Mouse (Mus musculus): ENCODE data around the gene Secisbp2l.

Secisbp2l gene

DNA sequence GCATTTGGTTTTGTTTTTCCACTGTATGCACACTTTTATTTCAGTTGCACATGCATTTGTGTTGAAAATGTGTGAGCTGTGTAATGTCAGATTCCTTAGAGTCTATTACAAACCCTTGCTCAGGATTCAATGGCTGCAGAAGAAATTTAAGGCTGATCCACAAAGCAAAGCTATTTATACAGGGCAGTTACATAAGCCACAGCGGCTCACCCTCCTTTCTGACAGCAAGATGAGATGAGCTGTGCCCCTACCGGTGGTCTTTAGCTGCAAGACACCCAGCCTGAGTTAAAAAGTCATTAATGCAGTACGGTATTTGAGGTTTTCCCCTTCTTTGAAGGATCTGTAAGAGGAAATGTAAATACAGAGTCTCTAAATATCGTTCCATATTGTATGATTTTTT, 1.2 kb upstream of the Secisbp2l start:
- no peak for DNase-seq (ENCODE audit: low spot score)

DNA sequence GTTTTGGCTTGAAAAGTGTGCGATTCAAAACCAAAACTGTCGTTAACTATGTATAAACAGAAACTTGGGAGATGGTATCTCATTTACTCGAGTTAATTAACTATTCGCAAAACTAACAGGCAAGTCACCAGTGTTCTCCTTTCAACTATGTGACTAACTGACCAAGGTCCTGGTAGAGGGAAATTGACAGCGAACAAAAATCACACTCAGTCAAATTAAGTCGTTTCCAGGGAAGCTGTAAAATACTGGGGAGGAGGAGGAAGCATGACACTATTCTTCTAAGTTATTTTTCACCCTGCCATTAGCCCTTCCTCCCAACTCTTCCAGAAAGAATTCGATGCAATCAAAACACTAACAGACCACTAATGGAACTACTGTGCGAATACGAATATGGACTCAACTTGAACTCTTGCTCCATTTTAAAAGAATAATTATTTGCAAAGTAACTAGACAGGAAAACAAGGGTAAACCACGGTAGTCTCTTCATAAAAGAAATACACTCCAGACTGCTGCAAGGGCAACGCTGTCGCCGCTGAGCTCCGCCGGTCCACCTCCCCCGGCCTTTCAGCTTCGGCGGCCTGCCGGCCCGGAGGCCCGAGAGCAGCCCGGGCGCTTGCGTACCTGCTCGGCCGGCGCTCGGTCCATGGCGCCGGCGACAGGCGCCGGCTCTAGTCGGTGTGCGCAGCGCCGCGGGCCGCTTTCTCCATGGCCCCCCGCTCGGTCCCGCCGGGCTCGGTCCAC, 522 bp downstream of the Secisbp2l start:
- peak; percentile 48 for DNase-seq (ENCODE audit: low spot score)

DNA sequence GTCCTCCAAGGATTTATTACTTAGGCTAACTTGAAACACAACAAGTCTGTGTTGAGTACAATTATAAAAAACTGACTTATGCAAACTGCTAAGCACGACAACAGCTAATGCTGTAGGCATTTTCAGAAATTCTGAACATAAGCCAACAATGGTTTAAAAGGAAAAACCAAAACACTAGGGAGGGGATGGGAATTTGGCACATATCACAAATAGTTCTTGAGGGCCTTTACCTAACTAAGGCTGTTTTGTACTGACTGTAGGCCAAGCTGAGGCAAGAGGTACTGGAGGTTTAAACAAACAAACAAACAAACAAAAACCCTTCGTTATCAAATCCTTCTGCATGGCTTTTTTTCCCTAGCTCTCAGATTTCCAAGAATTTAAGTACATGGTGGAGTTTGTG, 1.7 kb downstream of the Secisbp2l start:
- peak; percentile 56 for DNase-seq (ENCODE audit: low spot score)

DNA sequence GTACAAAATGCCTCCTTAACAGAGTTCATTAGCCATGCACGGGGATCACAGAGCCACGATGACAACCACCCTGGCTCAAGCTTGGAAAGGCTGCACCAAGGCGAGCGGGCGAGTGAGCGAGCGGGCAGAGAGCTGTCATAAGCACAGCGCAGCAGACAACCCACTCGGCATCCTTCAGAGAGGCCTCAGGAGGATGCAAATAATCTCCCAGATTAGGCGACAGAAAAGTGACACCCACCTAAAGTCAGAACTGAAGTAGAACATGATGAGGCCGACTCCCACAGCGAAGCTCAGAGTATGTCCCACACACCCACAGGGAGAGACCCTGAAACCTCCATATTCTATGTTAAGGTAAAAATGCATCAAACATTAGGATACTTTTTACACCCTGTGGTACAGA, 4.3 kb downstream of the Secisbp2l start:
- DNase-seq (ENCODE audit: low spot score) = no peak

DNA sequence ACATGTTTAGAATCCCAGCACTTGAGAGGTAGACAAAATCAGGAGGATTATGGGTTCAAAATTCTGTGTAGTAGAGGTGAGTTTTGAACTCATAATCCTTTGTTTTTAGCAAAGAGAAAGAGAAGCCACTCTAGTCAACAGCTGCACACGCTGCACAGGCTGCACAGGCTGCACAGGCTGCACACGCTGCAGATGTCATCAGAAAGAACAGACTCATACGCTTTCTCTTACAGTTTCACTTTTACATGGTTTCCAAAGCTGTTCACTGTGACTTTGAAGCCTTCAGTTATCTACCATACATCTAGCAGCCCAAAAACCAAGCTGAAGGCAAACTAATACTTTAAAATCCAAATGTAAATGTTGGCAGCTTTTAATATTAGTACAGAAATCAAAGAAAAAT, 5.7 kb downstream of the Secisbp2l start:
- DNase-seq (ENCODE audit: low spot score) = no peak

DNA sequence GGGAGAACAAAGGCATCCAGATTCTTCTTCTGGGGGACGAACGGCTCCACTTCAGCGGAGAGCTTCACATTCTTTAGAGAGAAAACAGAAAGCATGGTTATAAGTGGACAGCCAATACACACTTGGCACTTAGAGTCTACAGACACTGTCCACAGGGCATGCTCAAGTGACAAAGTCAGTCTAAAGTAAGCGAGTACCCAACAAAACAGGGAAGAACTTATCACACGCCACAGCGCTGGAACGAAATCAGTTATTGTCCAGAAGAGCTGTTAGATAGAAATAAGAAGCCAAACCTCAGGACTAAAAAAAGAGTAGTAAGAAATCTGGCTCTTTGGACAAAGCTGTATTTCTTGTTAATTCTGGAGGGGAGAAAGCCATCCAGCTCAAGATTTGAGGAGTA, 7.0 kb downstream of the Secisbp2l start:
- DNase-seq (ENCODE audit: low spot score) = no peak

DNA sequence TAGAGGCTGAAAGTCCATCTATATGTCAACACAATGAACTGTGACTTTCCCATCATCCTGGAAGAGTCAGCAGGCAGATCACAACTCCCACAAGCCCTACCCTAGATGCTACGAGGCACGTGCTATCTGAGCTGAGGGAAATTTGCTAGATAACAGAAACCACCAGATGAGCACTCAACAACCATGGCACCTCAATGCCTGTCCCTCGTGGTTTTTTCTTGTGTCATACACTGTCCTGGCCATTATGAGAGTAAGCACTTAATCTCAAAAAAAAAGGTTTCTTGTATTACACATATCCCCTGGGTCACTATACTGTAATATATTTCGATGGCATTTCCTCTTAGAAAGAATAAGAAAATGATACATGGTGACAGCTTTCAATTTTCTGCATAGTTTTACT, 7.8 kb downstream of the Secisbp2l start:
- DNase-seq (ENCODE audit: low spot score) = no peak

DNA sequence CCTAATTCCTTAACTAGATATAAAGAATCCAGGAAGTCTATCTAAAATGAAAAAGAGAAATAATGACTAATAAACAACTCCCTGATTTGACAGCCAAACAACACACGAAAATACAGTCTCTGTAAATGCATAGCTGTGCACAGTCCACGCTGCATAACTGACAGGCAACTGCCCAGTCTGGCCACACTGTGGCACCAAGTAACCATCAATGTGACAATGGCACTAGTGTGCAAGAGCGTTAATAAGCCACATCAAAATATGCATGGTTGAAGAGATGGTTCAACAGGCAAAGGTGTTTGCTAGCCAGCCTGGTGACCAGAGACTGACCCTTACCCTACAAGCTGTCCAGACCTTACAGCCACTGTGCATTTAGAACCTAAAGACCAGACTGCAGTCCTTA, 17.6 kb downstream of the Secisbp2l start:
- DNase-seq (ENCODE audit: low spot score) = peak; percentile 45

DNA sequence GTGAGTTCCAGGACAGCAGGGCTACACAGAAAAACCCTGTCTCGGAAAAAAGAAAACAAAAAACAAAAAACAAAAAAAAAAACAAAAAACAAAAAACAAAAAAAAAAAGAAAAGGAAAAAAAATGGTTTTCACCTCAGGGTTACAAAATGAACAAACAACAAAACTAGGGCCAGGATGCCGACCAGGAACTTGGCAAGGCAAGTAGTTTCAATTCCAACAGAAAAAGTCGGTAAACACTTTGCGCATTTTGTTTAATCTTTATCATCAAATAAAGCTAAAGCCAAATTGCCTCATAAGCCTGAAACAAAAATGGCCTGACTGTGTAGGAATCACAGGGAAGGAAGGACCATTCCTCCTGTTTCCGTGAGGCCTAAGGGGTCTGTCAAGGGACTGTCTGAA, 18.1 kb downstream of the Secisbp2l start:
- no peak for DNase-seq (ENCODE audit: low spot score)

DNA sequence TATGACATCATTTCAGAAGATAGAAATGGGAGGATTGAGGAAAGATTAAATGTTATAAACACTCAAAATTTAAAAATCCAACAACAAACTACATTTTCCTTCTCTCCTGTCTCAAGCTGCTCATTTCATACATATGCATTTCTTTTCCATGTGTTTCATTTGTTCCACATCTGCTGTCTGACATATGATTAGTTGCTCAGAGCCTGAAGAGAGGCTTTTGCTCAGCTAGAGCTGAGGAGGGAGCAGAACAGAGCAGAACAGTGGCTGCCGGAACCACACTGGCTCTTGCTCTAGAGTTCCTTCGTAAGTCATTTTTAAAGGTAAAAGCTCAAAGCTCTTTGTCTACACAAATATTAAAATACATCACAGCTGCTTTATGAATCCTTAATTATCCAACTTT, 33.3 kb downstream of the Secisbp2l start:
- no peak for DNase-seq (ENCODE audit: low spot score)

DNA sequence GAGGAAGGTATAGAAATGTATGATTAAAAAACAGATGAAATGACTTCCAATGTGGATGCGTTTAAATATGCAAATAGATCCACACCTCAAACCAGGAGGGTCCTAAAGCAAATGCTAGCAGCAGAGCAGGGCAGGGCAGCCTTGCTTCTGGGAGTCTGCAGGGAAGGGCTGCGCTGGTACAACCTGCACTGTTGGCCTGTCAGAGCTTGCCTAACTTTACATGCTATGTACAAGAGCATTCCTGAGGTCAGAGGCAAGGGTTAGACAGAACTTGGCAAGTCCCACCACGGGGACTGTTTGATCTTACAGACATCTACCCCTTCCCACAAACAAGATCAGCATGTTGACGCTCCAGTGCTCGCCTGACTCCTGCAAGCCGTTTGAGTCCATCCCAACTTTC, 43.3 kb downstream of the Secisbp2l start:
- DNase-seq (ENCODE audit: low spot score) = no peak

DNA sequence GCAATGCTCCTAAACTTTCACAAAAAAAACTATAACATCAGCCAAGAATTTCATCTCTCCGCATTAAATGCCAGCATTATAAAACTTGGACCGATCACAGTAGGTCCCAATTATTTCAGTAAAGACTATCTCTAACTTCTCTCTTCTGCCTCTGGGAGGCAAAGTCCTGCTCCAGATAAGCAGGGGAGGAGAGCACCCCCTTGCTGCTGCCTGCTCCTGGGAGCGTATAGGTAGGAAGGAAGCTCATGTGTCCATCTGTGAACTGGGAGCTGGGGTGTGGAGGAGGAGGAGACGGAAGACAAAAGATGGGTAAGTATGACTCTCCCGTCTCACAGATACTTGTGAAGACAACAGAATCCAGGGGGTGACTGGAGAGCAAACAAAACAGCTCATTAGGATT, 44.0 kb downstream of the Secisbp2l start:
- no peak for DNase-seq (ENCODE audit: low spot score)

DNA sequence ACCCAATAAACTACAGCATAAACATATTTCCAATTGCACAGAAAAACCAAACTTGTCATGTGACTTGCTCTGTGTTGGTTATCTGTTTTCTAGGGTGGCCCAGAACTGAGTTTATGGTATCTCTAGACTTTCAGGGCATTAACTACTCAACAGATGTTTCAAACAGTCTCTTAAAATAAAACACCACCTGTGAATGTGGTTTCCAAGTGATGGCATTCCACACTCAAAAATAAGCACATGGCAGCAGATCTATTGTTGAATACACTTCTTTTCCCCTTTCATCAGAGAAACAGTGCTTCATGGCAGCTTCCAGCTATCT, 46.7 kb downstream of the Secisbp2l start:
- DNase-seq (ENCODE audit: low spot score) = no peak

DNA sequence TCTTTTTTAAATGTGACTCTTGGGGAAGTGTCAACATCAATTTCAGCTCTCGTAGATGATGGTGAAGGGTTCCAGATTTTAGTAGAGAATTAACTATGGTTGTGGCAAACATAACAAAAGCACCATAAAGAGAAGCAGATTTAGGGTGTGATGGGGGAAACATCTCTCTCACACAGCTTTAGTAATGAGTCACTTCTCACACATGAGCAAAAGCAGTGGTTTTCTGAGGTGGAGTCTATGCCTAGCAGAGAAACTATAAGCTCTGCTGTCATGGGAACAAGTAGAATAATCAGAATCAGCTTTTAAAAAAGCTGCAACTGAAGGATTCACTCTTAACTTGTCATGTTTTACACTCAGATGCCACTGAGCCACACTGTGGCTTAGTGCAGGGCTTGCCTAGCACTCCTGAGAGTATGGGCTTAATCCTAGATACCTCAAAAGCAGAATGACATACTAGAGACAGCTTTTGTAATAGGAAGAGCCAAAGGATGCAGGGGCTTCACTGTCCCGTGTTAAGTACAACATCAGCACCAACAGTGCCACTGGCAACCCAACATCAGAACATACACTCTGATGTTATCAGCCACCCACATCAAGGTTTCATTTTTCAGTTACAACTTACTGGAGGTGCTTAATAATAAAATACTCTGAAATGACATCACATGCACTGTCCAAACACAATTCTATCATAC, 47.2 kb downstream of the Secisbp2l start:
- no peak for DNase-seq (ENCODE audit: low spot score)

DNA sequence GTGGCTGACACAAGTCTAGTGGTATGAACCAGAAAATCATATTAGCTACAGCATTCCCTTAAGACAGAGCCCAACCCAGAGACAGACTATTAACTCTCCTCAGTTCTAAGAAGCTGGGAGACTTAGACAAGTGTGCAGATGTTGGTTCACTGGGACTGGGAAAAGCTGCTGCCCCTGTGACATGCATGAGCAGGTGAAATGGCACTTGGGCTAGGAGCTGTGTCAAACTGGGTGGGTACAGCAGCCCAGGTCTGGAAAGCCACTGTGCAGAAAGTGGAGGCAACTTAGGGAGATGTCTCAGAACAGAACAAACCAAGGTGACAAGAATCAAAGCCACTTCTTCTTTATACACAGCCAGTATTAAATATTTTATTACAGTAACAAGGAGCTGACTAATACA, 47.9 kb downstream of the Secisbp2l start:
- no peak for DNase-seq (ENCODE audit: low spot score)

DNA sequence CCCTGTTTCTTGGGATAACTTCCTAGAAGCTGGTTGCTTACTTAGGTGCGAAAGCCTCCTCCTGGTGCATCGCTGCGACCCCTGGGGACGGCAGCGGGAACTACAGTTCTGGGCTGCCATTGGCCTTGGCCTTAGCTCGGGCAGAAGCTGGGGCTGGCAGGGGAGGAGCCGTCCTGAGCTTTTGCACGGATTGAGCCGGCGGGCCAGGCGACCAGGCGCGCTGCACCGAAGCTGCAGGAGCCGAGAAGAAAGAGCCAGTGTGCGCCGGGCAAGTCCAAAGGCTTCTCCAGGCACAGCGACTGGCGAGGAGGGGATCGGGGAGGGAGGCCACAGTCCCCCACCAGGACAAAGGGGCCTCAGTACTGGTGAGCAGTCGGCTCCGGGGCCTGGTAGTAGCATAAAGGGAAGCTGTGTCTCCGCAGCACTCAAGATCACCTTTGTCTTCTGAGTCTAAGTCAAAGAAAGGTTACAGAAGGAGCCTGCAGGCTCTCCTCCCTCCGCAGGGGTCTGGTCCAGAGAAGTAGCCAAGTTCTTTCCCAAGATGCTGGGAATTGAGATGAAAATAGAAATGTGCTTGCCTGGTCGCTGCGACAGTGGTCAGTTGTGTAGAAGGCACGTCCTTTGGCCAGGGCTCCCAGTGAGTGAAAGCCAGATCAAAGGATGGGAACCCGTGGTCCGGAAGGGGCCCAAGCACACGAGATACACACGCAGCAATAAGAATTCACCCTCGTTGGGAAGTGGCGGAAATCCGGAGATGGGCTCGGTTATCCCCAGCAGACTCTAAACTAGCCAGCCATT, 50.7 kb downstream of the Secisbp2l start:
- DNase-seq (ENCODE audit: low spot score) = peak; percentile 81

DNA sequence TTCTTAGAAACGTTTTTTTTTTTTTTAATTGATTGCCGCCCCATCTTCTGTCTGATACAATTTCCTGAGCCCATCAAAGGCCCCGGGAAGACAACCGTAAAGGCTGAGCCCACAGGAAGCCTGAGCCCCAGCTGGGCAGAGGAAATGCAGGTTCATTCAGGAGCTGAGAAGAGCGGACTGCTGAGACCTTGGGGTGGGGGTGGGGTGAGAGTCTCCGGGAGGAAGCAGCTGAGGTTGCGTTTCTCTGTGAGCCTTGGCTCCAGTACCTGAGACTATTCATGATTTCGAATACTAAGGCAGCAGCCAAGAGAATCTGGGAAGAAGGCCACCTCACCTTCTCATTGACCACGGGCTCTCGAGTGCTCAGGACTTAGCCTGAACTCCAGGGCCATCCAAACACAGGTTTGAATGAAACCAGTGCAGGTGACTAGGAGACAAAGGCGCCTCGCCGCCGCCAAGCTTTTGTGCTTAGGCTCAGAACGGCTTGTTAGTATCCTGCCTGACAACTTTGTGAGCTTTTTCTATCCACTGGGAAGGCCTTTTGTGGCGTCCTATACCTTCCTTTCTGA, 58.0 kb downstream of the Secisbp2l start:
- no peak for DNase-seq (ENCODE audit: low spot score)

DNA sequence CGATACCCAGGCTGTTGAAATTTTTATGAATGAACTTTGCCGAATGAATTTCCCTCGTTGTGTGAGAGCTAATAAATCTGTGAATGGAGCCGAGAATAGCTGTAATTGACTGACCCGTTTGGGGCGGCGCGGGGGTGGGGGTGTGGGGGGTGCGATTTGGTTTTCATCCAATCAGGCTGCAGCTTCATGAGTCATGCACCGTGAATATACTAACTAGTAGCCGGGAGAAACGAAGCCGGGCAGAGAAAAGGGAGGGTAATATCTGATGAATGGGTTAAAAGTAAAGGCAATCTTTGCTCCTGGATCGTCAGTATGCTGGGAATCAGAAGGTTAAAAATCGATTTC, 58.6 kb downstream of the Secisbp2l start, which contains the start of gene Shc4:
TSS of gene Shc4 (minus strand) at position 63 of the 345 bp plus-strand sequence.
- DNase-seq (ENCODE audit: low spot score) = peak; percentile 29

DNA sequence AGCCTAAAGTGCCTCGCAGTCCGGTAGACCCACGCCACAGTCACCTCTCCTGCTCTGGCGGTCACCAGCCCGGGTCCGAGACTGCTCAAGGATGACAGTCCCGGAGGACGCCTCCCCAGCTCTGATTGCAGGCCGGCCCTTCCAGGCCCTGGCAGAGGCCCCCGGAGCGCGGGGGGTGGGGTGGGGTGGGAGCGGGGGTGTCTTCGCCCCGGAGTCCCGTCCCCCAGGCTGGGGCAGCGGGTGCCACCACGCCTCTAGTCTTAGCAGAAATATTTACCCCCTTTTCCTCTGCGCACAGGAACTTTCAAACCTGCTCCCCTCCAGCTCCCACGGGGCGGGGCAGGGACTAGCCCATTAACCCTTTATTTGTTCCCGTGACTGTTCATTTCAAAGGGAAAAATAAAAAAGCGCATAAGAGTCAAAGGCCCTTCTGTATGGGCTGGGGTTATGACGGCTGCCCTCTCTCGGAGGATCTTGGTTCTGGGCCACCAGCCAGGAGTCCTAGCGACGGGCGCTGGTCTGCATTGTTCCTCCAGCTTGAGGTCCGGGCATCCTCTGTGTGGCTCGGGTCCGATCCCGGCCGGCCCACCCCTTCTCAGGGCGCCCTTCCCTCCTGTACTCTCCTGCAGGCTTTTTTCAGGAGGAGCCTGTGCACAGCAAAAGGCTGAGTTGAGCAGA, 59.1 kb downstream of the Secisbp2l start:
- DNase-seq (ENCODE audit: low spot score) = peak; percentile 69

DNA sequence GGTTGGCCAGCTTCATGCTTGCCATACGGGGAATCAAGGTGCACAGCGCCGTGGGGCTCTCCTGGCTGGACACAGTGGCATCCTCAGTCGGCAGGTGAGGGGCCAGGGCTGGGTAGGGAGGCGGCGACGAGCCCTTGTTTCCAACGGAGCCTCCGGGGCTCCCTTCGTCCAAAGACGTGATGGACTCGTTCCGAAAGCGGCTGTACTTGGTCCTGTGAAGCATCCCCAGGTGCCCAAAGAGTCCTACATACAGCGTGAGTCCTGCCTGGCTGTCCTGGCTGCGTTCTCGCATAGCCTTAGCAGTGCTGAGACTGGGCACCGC, 59.6 kb downstream of the Secisbp2l start:
- no peak for DNase-seq (ENCODE audit: low spot score)

DNA sequence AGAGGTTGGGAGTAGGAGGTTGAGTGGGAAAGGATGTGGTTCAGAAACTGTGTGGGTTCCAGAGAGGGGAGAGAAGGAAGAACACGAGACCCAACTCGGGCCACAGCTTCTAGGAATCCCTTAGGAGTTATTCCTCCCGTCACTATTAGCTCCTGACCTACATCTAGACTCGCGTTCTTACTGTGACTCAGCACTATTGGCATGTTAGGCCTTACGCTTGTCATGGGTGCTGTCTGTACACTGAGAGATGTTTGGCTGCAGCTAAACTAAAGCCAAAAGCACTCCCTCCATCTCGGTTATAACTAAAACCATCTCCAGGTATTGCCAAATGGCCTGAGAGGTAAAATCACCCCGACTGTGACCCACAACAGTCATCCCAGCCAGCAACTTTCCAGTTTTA, 66.1 kb downstream of the Secisbp2l start:
- DNase-seq (ENCODE audit: low spot score) = peak; percentile 59

DNA sequence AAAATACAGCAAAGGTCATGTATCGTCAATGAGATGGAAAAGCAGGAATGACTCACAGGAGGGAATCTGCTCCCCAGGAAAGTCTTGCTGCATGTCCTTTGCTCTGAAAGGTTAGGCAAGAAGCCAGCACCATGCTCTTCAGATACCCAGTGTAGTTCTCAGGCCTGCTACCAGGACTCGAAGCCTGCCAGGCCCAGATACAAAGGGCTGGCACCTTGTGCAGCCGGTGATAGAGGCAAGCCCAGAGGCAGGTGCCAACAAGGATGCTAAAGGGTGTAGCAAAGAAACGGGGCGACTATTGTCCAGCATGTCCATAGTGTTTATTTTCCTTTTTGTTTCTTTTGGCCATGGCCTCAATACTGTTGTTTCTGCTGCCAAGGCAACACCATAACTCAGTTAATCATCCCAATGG, 76.2 kb downstream of the Secisbp2l start:
- DNase-seq (ENCODE audit: low spot score) = peak; percentile 60
